Mouse (Mus musculus): ENCODE measurements around the gene Rad54l2.

Gene Rad54l2

GRCm38 (mm10) chr9:106739962-106740361 is 49.0 kb downstream of the Rad54l2 start:
- no peak for DNase-seq

GRCm38 (mm10) chr9:106739056-106739455 is 49.9 kb downstream of the Rad54l2 start:
- DNase-seq: peak; percentile 0

- no peak for DNase-seq
These were observed 50.6 kb downstream of the Rad54l2 start for GRCm38 (mm10) chr9:106738199-106738985.

- DNase-seq: no peak
These were observed 55.3 kb downstream of the Rad54l2 start for GRCm38 (mm10) chr9:106733690-106734089.

GRCm38 (mm10) chr9:106729416-106729815 is 59.6 kb downstream of the Rad54l2 start:
- DNase-seq: no peak

GRCm38 (mm10) chr9:106726891-106727290 is 62.1 kb downstream of the Rad54l2 start:
- DNase-seq: no peak

- DNase-seq: no peak
These were observed 63.6 kb downstream of the Rad54l2 start for GRCm38 (mm10) chr9:106725435-106725834.

GRCm38 (mm10) chr9:106724864-106725263 is 64.1 kb downstream of the Rad54l2 start:
- DNase-seq: no peak

GRCm38 (mm10) chr9:106716729-106717128 is 72.3 kb downstream of the Rad54l2 start:
- no peak for DNase-seq

- DNase-seq: no peak
These were observed 72.8 kb downstream of the Rad54l2 start for GRCm38 (mm10) chr9:106716232-106716631.

- no peak for DNase-seq
These were observed 76.5 kb downstream of the Rad54l2 start for GRCm38 (mm10) chr9:106712470-106712869.

- peak; percentile 36 for DNase-seq
These were observed 96.0 kb downstream of the Rad54l2 start for GRCm38 (mm10) chr9:106692973-106693481.

- DNase-seq: no peak
These were observed 100.2 kb downstream of the Rad54l2 start for GRCm38 (mm10) chr9:106688834-106689233.

- peak; percentile 88 for DNase-seq
These were observed 101.9 kb downstream of the Rad54l2 start for GRCm38 (mm10) chr9:106686983-106687650.

GRCm38 (mm10) chr9:106685249-106686101 is 103.5 kb downstream of the Rad54l2 start, which contains the start of gene Tex264:
Gene Tex264 (minus strand): TSS chr9:106685927.
- peak; percentile 89 for DNase-seq

GRCm38 (mm10) chr9:106684918-106685248 is 104.1 kb downstream of the Rad54l2 start:
- DNase-seq: no peak

GRCm38 (mm10) chr9:106684093-106684872 is 104.7 kb downstream of the Rad54l2 start:
- no peak for DNase-seq

GRCm38 (mm10) chr9:106681026-106681425 is 108.0 kb downstream of the Rad54l2 start:
- no peak for DNase-seq

GRCm38 (mm10) chr9:106678242-106678641 is 110.8 kb downstream of the Rad54l2 start:
- DNase-seq: no peak

GRCm38 (mm10) chr9:106677702-106678101 is 111.3 kb downstream of the Rad54l2 start:
- DNase-seq: no peak

GRCm38 (mm10) chr9:106676571-106676970 is 112.4 kb downstream of the Rad54l2 start:
- peak; percentile 59 for DNase-seq

- no peak for DNase-seq
These were observed 113.0 kb downstream of the Rad54l2 start for GRCm38 (mm10) chr9:106675965-106676364.

Data from retina, postnatal 1 day (tissue).